Mouse (Mus musculus): ENCODE measurements around the gene Tpgs1. TPM values are rescaled to one million over a fixed set of nuclear protein-coding genes. Genes with fewer than 3 reads are reported as not detected.

Gene Tpgs1
- total and polyA plus RNA-seq, 3 experiments: 23.5 to 48.0 TPM; not detected in 1

DNA sequence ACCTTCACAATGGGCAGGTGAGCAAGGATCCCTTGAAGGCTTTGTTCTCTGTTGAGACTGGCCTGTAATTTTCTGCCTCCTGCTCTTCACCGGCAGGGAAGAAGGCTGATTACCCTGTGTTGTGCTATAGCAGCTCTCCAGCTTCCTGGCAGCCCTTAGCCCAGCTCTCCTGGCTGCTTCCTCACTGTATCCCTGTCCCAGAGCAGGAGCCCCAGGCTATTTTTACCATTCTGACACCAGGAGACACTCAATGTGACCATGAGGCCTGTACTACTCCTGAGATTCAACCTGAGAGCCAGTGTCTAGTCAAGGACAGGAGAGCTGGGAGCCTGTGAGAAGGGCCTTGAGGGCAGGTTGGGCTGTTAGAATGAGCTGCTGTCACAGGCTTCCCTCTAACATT lies 17.5 kb downstream of the Tpgs1 start:
- TF ChIP-seq USF2 (IDR thresholded peaks at IDR 0.05; ENCODE audit: borderline replicate concordance in 1 of 2, insufficient read depth in 1 of 2, low read depth in 1 of 2, low read length in 2 of 2) (no peak), NELFE (IDR thresholded peaks at IDR 0.05; ENCODE audit: low read depth, low read length) (no peak), MAX (IDR thresholded peaks at IDR 0.05; ENCODE audit: low read length) (no peak)
- H3K9ac ChIP-seq (ENCODE audit: control insufficient read depth, low read depth, low read length, poor library complexity, severe bottlenecking): no peak overlapping the region
- peaks cover 32% of the 10 kb centered on the region for H3K79me2 ChIP-seq (ENCODE audit: control insufficient read depth, insufficient read depth, low read length, poor library complexity)
- H3K27ac ChIP-seq (ENCODE audit: control insufficient read depth, low read depth, low read length): no peak overlapping the region
- H3K4me3 ChIP-seq (ENCODE audit: control insufficient read depth in 1 of 2, insufficient read depth in 1 of 2, low read depth in 2 of 2, low read length in 2 of 2): no peak overlapping the region
- peaks cover 3 to 4% of the 10 kb centered on the region in 2 experiments; a peak in 2 of 4 replicates for H3K36me3 ChIP-seq (ENCODE audit: control insufficient read depth in 1 of 2, insufficient read depth in 2 of 2, low read length in 2 of 2)
- H3K27me3 ChIP-seq (ENCODE audit: control insufficient read depth in 1 of 2, insufficient read depth in 2 of 2, low read length in 2 of 2): no peaks in the 10 kb centered on the region
- H3K9me3 ChIP-seq (replicated peaks; ENCODE audit: insufficient read depth, low read length): no peaks in the 10 kb centered on the region
- peaks cover 2 to 13% of the 10 kb centered on the region in 2 experiments; a peak in 3 of 4 replicates for H3K4me1 ChIP-seq (ENCODE audit: control insufficient read depth in 1 of 2, insufficient read depth in 2 of 2, low read length in 2 of 2)
- no peak for DNase-seq (ENCODE audit: low read depth, low spot score)

DNA sequence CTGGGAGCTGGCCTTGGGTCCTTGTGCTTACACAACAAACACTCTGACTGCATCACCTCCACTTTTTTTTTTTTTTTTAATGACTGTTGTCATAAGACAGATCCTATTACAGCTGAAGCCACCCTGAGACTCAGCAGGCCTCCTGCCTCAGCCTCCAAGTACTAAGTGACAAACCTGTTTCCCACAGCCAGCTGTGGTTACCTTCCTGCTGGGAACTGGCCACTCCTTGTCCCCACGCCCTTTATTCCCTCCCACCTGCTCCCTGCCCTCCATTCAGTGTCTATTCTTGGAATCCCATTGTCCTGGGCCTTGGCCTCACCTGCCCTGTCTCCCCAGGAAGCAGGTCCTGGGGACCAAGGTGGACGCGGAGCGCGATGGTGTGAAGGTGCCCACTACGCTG lies 18.3 kb downstream of the Tpgs1 start:
- DNase-seq (ENCODE audit: low read depth, low spot score): no peak
- no peak overlapping the region for H3K27ac ChIP-seq (ENCODE audit: control insufficient read depth, low read depth, low read length)
- peaks cover 2 to 13% of the 10 kb centered on the region in 2 experiments; a peak in 3 of 4 replicates for H3K4me1 ChIP-seq (ENCODE audit: control insufficient read depth in 1 of 2, insufficient read depth in 2 of 2, low read length in 2 of 2)
- H3K9me3 ChIP-seq (replicated peaks; ENCODE audit: insufficient read depth, low read length): no peaks in the 10 kb centered on the region
- no peaks in the 10 kb centered on the region for H3K27me3 ChIP-seq (ENCODE audit: control insufficient read depth in 1 of 2, insufficient read depth in 2 of 2, low read length in 2 of 2)
- H3K36me3 ChIP-seq (ENCODE audit: control insufficient read depth in 1 of 2, insufficient read depth in 2 of 2, low read length in 2 of 2): peaks cover 3 to 4% of the 10 kb centered on the region in 2 experiments; a peak in 2 of 4 replicates
- no peak overlapping the region for H3K4me3 ChIP-seq (ENCODE audit: control insufficient read depth in 1 of 2, insufficient read depth in 1 of 2, low read depth in 2 of 2, low read length in 2 of 2)
- TF ChIP-seq JUND (IDR thresholded peaks at IDR 0.05; ENCODE audit: low read depth, low read length) (no peak), RCOR1 (IDR thresholded peaks at IDR 0.05; ENCODE audit: low read depth, low read length) (no peak), USF2 (IDR thresholded peaks at IDR 0.05; ENCODE audit: borderline replicate concordance in 1 of 2, insufficient read depth in 1 of 2, low read depth in 1 of 2, low read length in 2 of 2) (no peak), KAT2A (conservative IDR thresholded peaks at IDR 0.05; ENCODE audit: low read depth, low read length) (no peak), BHLHE40 (IDR thresholded peaks at IDR 0.05; ENCODE audit: borderline replicate concordance, low read depth, low read length) (no peak), E2F4 (IDR thresholded peaks at IDR 0.05; ENCODE audit: borderline replicate concordance, low read depth, low read length) (no peak), RAD21 (IDR thresholded peaks at IDR 0.05; ENCODE audit: low read depth, low read length) (no peak), GATA1 (IDR thresholded peaks at IDR 0.05; ENCODE audit: low read depth, low read length) (no peak), MAZ (IDR thresholded peaks at IDR 0.05; ENCODE audit: low read depth, low read length) (no peak), POLR2AphosphoS2 (IDR thresholded peaks at IDR 0.05; ENCODE audit: low read length) (no peak), TAL1 (IDR thresholded peaks at IDR 0.05; ENCODE audit: low read length) (no peak), ZMIZ1 (IDR thresholded peaks at IDR 0.05; ENCODE audit: low read depth, low read length) (no peak), TBP (IDR thresholded peaks at IDR 0.05; ENCODE audit: low read depth, low read length) (no peak), MEF2A (IDR thresholded peaks at IDR 0.05; ENCODE audit: extremely low read depth, insufficient replicate concordance, low read depth, low read length, poor library complexity, severe bottlenecking) (no peak), SIN3A (IDR thresholded peaks at IDR 0.05; ENCODE audit: low read length) (no peak), GABPA (IDR thresholded peaks at IDR 0.05; ENCODE audit: low read depth, low read length) (no peak), MYC (IDR thresholded peaks at IDR 0.05; ENCODE audit: low read depth, low read length) (no peak), ETS1 (IDR thresholded peaks at IDR 0.05; ENCODE audit: low read depth, low read length) (no peak), MYB (IDR thresholded peaks at IDR 0.05; ENCODE audit: low read depth, low read length) (no peak)
- H3K79me2 ChIP-seq (ENCODE audit: control insufficient read depth, insufficient read depth, low read length, poor library complexity): peaks cover 27% of the 10 kb centered on the region
- H3K9ac ChIP-seq (ENCODE audit: control insufficient read depth, low read depth, low read length, poor library complexity, severe bottlenecking): no peak overlapping the region
